Mouse (Mus musculus) hindbrain, embryonic 11.5 days (tissue): ENCODE measurements at regions not wholly inside any gene's neighbourhood (a gene's known extent, or its start where the extent isn't known, plus 50 kb on each side); places are given as distances from the start of the nearest gene placed in this dataset.

Experiments
- ATAC-seq: fragments of 200-750 bp; cut with Nextera tagmentation; 2 replicates; pipeline ENCODE4 v1.8.0; 2017; ENCODE audit warnings: mild to moderate bottlenecking, moderate TSS enrichment, moderate library complexity; ENCODE audit not compliant: low FRiP score
- DNase-seq: peaks from one replicate; pipeline ENCODE4 v3.0.0-alpha.2; 2015; ENCODE audit warnings: low spot score
- H3K27ac ChIP-seq: fragments of 300-500 bp; sonication (generic); 2 replicates; pipeline ENCODE4 v1.5.1; 2014; ENCODE audit warnings: mild to moderate bottlenecking, low read depth, low read length
- H3K27me3 ChIP-seq: fragments of 300-500 bp; sonication (generic); 2 replicates; pipeline ENCODE4 v1.6.1; 2014; ENCODE audit warnings: mild to moderate bottlenecking, low read length, moderate library complexity, mixed read lengths; ENCODE audit not compliant: control insufficient read depth, insufficient read depth
- H3K36me3 ChIP-seq: fragments of 300-500 bp; sonication (generic); 2 replicates; pipeline ENCODE4 v1.6.1; 2014; ENCODE audit warnings: mild to moderate bottlenecking, low read length, moderate library complexity, mixed read lengths; ENCODE audit not compliant: control insufficient read depth, insufficient read depth
- H3K4me1 ChIP-seq: fragments of 300-500 bp; sonication (generic); replicated peaks from 2 replicates; pipeline ENCODE4 v1.6.1; 2014; ENCODE audit warnings: low read length, mixed read lengths; ENCODE audit not compliant: control insufficient read depth, insufficient read depth
- H3K4me2 ChIP-seq: fragments of 300-500 bp; sonication (generic); replicated peaks from 2 replicates; pipeline ENCODE4 v1.6.1; 2014; ENCODE audit warnings: mild to moderate bottlenecking, low read depth, low read length
- H3K4me3 ChIP-seq: fragments of 300-500 bp; sonication (generic); 2 replicates; pipeline ENCODE4 v1.5.1; 2014; ENCODE audit warnings: low read depth, low read length
- H3K9ac ChIP-seq: fragments of 300-500 bp; sonication (generic); 2 replicates; pipeline ENCODE4 v1.6.1; 2014; ENCODE audit warnings: low read depth, low read length
- H3K9me3 ChIP-seq: fragments of 300-500 bp; sonication (generic); 2 replicates; pipeline ENCODE4 v1.6.1; 2016; ENCODE audit warnings: low read length; ENCODE audit not compliant: control insufficient read depth
- WGBS: fragments of 180-500 bp; shearing (Covaris S2); extraction: QIAGEN DNeasy Blood & Tissue Kit; methylation state at CpG from one replicate; pipeline ENCODE4 v1.1.7; 2014; 5-methylcytosine and 5-hydroxymethylcytosine counted together

GRCm38 (mm10) chr9:84555237-84555636 is 630.3 kb downstream of the Bckdhb start:
- Histone ChIP-seq H3K9ac (no peak overlapping the region), H3K4me3 (no peak overlapping the region), H3K9me3 (no peaks in the 10 kb centered on the region), H3K27ac (no peak overlapping the region), H3K4me1 (no peaks in the 10 kb centered on the region), H3K4me2 (no peak overlapping the region), H3K27me3 (no peaks in the 10 kb centered on the region), H3K36me3 (no peaks in the 10 kb centered on the region)
- 49% methylated on average over 2 of the region's 2 CpGs for WGBS
- ATAC-seq (no peak), DNase-seq (no peak)

- H3K9me3 ChIP-seq: no peaks in the 10 kb centered on the region
- 70% methylated on average over 11 of the region's 11 CpGs for WGBS
- no peak overlapping the region for H3K27ac ChIP-seq
- no peaks in the 10 kb centered on the region for H3K36me3 ChIP-seq
- H3K4me1 ChIP-seq: no peaks in the 10 kb centered on the region
- H3K4me2 ChIP-seq: no peak overlapping the region
- no peak overlapping the region for H3K4me3 ChIP-seq
- H3K9ac ChIP-seq: no peak overlapping the region
- H3K27me3 ChIP-seq: no peaks in the 10 kb centered on the region
- no peak for ATAC-seq
- no peak for DNase-seq
These were observed 631.4 kb downstream of the Bckdhb start for GRCm38 (mm10) chr9:84556261-84556844.

GRCm38 (mm10) chr9:84558346-84558745 is 633.4 kb downstream of the Bckdhb start:
- H3K36me3 ChIP-seq: no peaks in the 10 kb centered on the region
- 94% methylated on average over 1 of the region's 1 CpGs for WGBS
- H3K4me3 ChIP-seq: no peak overlapping the region
- no peaks in the 10 kb centered on the region for H3K27me3 ChIP-seq
- H3K4me2 ChIP-seq: no peak overlapping the region
- no peak for DNase-seq
- H3K27ac ChIP-seq: no peak overlapping the region
- no peaks in the 10 kb centered on the region for H3K9me3 ChIP-seq
- no peak for ATAC-seq
- H3K9ac ChIP-seq: no peak overlapping the region
- no peaks in the 10 kb centered on the region for H3K4me1 ChIP-seq

GRCm38 (mm10) chr9:84569533-84569932 is 644.6 kb downstream of the Bckdhb start:
- Histone ChIP-seq H3K4me3 (no peak overlapping the region), H3K36me3 (no peaks in the 10 kb centered on the region), H3K27me3 (no peaks in the 10 kb centered on the region), H3K4me1 (no peaks in the 10 kb centered on the region), H3K9ac (no peak overlapping the region), H3K4me2 (no peak overlapping the region), H3K9me3 (no peaks in the 10 kb centered on the region), H3K27ac (no peak overlapping the region)
- DNase-seq: no peak
- ATAC-seq: no peak
- WGBS: 82% methylated on average over 3 of the region's 3 CpGs

GRCm38 (mm10) chr9:84577781-84578180 is 652.8 kb downstream of the Bckdhb start:
- Histone ChIP-seq H3K9me3 (no peaks in the 10 kb centered on the region), H3K9ac (no peak overlapping the region), H3K36me3 (no peaks in the 10 kb centered on the region), H3K4me3 (no peak overlapping the region), H3K4me1 (no peaks in the 10 kb centered on the region), H3K4me2 (no peak overlapping the region), H3K27ac (no peak overlapping the region), H3K27me3 (no peaks in the 10 kb centered on the region)
- DNase-seq (no peak), ATAC-seq (no peak)
- WGBS: 93% methylated on average over 5 of the region's 5 CpGs

GRCm38 (mm10) chr9:84587791-84588190 is 662.8 kb downstream of the Bckdhb start:
- Histone ChIP-seq H3K4me3 (no peak overlapping the region), H3K9ac (no peak overlapping the region), H3K36me3 (no peaks in the 10 kb centered on the region), H3K27ac (no peak overlapping the region), H3K4me1 (no peaks in the 10 kb centered on the region), H3K4me2 (no peak overlapping the region), H3K27me3 (no peaks in the 10 kb centered on the region), H3K9me3 (no peaks in the 10 kb centered on the region)
- DNase-seq: no peak
- no peak for ATAC-seq
- WGBS: 83% methylated on average over 4 of the region's 4 CpGs

GRCm38 (mm10) chr9:84594724-84595123 is 669.8 kb downstream of the Bckdhb start:
- Histone ChIP-seq H3K4me1 (no peaks in the 10 kb centered on the region), H3K36me3 (no peaks in the 10 kb centered on the region), H3K27me3 (no peaks in the 10 kb centered on the region), H3K9me3 (no peaks in the 10 kb centered on the region), H3K4me3 (no peak overlapping the region), H3K27ac (no peak overlapping the region), H3K9ac (no peak overlapping the region), H3K4me2 (no peak overlapping the region)
- no peak for ATAC-seq
- WGBS: 71% methylated on average over 2 of the region's 2 CpGs
- no peak for DNase-seq
